Mouse (Mus musculus) leukemia stem cell, adult 10-12 weeks (primary cell): ENCODE results near the gene Tom1l1. TPM values are rescaled to one million over a fixed set of nuclear protein-coding genes. Genes with fewer than 3 reads are reported as not detected.

Experiments
- polyA plus RNA-seq: library from polyadenylated mRNA; stranded (reverse); fragments of >175 nt; gene quantifications from 2 replicates; pipeline ENCODE4 v1.2.3, GENCODE M21; 2012; ENCODE audit warnings: low replicate concordance

Gene Tom1l1
- polyA plus RNA-seq, result 1.1 and 3.8 TPM in 2 replicates

DNA sequence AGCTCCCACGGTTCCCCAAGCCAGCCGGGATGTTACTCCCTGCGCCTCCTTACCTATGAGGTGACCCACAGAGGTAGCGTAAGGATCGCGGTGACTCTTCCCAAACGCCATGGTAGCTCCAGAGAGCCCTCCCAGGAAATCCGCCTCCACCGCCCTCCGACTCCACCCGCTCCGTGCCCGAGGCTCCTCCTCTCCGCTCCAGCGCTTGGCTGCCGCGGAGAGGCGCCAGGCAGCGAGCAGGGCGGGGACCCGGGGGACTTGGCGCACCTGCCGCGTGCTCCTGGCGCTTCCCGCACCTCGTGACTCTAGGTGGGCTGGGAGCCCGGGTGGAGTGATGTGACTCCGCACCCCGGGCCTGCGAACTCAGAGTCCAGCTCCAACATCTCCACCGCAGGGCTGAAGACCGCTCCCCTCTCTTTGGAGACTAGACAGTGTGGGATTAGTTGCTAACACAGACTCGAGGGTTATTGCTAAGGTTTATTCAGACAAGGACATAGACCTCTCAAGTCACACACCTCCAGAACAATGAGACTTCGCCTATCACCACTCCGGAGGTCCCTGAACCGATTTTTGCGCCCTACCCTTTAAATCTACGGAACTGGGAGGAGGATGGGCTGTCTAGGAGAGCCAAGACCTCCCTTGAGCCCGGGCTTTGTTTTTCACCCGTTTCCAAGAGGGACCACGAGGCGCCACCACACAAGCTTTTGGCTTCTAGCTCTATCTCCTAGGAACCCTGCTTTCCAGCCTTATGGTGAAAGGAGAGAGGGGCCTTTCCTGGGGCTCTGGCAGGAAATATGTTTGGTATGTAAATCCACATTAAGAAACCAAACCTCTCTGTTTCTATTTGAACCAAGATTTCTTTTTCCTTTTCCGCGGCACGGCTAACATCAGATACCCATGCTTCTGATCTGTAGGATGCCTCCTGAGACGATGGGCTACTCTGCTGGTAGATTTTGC is at the start of gene Tom1l1:
TSS of gene Tom1l1 (minus strand) at position 907 of the 957 bp plus-strand sequence.

DNA sequence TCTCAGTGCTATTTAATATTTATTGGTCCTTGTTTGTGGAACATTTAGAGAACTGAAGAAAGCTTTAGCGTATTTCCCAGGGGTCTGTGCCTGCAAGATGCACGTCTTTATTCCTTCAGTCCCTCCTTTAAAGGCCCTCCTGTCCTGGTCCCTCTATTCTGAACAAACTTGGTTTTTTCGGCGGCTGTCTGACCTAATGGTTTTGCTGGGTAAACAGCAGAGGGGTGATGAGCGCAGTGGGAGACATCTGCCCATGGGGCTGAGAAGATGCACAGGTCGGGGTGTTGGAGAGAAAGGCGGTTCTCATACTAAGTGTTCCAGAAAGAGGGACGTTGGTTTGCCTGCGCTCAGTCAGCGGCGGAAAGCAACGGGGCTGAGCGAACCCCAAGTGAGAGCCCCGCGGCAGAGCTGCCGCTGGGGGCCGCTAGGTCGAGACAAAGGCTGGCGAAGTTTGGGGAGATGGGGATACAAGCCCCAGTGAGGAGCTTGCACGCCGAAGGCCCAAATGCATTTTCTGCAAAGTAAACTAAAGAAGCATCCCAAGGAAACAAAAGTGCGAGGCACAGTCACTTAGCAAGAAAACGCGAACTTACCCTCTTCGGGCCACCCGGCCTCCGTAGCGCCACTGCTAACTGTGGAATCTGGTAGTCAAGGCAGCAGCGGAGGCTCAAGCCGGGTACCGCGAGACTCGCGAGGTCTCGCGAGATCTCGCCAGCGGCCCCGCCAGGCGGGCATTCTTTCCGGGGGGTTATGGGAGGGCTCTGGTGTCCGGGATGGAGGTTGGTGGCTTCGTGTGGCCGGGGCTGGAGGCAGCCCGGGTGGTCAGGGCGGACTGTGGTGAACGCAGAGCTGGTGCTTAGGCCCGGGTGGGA is 50.5 kb downstream of the Tom1l1 start, which contains the start of the genes Stxbp4 and Cox11:
TSS of gene Stxbp4 (minus strand) at position 645 of the 872 bp plus-strand sequence.
TSS of gene Cox11 (plus strand) at position 734 of the 872 bp plus-strand sequence.

Other genes with a start within 250 kb of the Tom1l1 start
- gene Stxbp4, start 50.3 kb downstream of the Tom1l1 start, polyA plus RNA-seq, result 0.14 and 0.68 TPM in 2 replicates
- gene Cox11, start 50.2 kb downstream of the Tom1l1 start, polyA plus RNA-seq, result 23.6 and 39.3 TPM in 2 replicates